Mouse (Mus musculus) CH12.LX (cell line): ENCODE data around the gene Nol9. TPM values are rescaled to one million over a fixed set of nuclear protein-coding genes. Genes with fewer than 3 reads are reported as not detected.
A peak's percentile ranks its signal among the peaks of the same experiment; 100 is the strongest.

ENCODE experiments used
- DNase-seq: peaks from one replicate; pipeline ENCODE4 v3.0.0-alpha.2; 2013; ENCODE audit errors: extremely low read depth
- H3K27ac ChIP-seq: 2 replicates; pipeline ENCODE4 v1.5.1; 2012; ENCODE audit warnings: low read depth, mild to moderate bottlenecking, control low read depth, moderate library complexity; ENCODE audit not compliant: insufficient read depth
- H3K27me3 ChIP-seq: replicated peaks from 2 replicates; pipeline ENCODE3; 2012; ENCODE audit warnings: inconsistent platforms
- H3K36me3 ChIP-seq, 2 experiments: replicated peaks in 1 of 2; 2 replicates each; pipeline versions ENCODE3 to v1.6.1; 2012; ENCODE audit warnings: inconsistent platforms in 1 of 2, low read length in 1 of 2, mild to moderate bottlenecking in 1 of 2, mixed read lengths in 1 of 2, moderate library complexity in 1 of 2; ENCODE audit not compliant: control insufficient read depth in 1 of 2, insufficient read depth in 1 of 2
- H3K4me1 ChIP-seq, 2 experiments: 2 replicates each; pipeline ENCODE4 v1.6.1; 2012; ENCODE audit warnings: inconsistent platforms in 1 of 2, moderate library complexity in 1 of 2; ENCODE audit not compliant: insufficient read depth in 2 of 2, control insufficient read depth in 1 of 2
- H3K4me2 ChIP-seq: 2 replicates; pipeline ENCODE4 v1.6.1; 2012; ENCODE audit warnings: low read depth, mild to moderate bottlenecking, control low read depth; ENCODE audit not compliant: poor library complexity, insufficient read depth, severe bottlenecking
- H3K4me3 ChIP-seq, 3 experiments: fragments of 150-350 bp in 1 of 3; sonication (generic) in 1 of 3; replicated peaks in 1 of 3; 2 replicates each; pipeline versions ENCODE3 to v1.5.1; 2011 to 2012; ENCODE audit warnings: low read depth in 2 of 3, low read length in 2 of 3, mild to moderate bottlenecking in 2 of 3, moderate library complexity in 2 of 3, control low read depth in 1 of 3, improper control_type of control experiment in 1 of 3, inconsistent platforms in 1 of 3, mixed read lengths in 1 of 3; ENCODE audit not compliant: poor library complexity in 1 of 3
- H3K79me2 ChIP-seq: replicated peaks from 2 replicates; pipeline ENCODE4 v1.6.1; 2012; ENCODE audit warnings: mild to moderate bottlenecking, moderate library complexity; ENCODE audit not compliant: control insufficient read depth, poor library complexity, insufficient read depth, severe bottlenecking; ENCODE audit errors: extremely low read depth
- H3K9ac ChIP-seq: 2 replicates; pipeline ENCODE4 v1.6.1; 2012; ENCODE audit warnings: low read depth, mild to moderate bottlenecking, control low read depth, moderate library complexity; ENCODE audit not compliant: insufficient read depth
- H3K9me3 ChIP-seq: replicated peaks from 2 replicates; pipeline ENCODE3; 2012; ENCODE audit warnings: low read length, inconsistent platforms, mixed read lengths
- E2F4 ChIP-seq: IDR thresholded peaks from 2 replicates; pipeline ENCODE4 v1.6.1; 2011; ENCODE audit warnings: low read depth, low read length, improper control_type of control experiment; ENCODE audit not compliant: insufficient replicate concordance
- ELF1 ChIP-seq: IDR thresholded peaks from 2 replicates; pipeline ENCODE4 v1.6.1; 2014; ENCODE audit warnings: low read depth, mild to moderate bottlenecking, inconsistent platforms, low read length, improper control_type of control experiment
- EP300 ChIP-seq: IDR thresholded peaks from 2 replicates; pipeline ENCODE4 v1.6.1; 2011; ENCODE audit warnings: low read length, improper control_type of control experiment
- ETS1 ChIP-seq: conservative IDR thresholded peaks from 2 replicates; pipeline ENCODE4 v1.6.1; 2012; ENCODE audit warnings: low read depth, mild to moderate bottlenecking, inconsistent platforms, low read length, improper control_type of control experiment, moderate library complexity
- GABPA ChIP-seq: IDR thresholded peaks from 2 replicates; pipeline ENCODE4 v1.6.1; 2012; ENCODE audit warnings: low read depth, low read length, improper control_type of control experiment, inconsistent platforms; ENCODE audit not compliant: insufficient replicate concordance
- HCFC1 ChIP-seq: IDR thresholded peaks from 2 replicates; pipeline ENCODE4 v1.6.1; 2012; ENCODE audit warnings: low read depth, mild to moderate bottlenecking, inconsistent platforms, low read length, improper control_type of control experiment
- IRF4 ChIP-seq: IDR thresholded peaks from 2 replicates; pipeline ENCODE4 v1.6.1; 2014; ENCODE audit warnings: low read depth, mild to moderate bottlenecking, inconsistent platforms, low read length, improper control_type of control experiment
- JUN ChIP-seq: IDR thresholded peaks from 2 replicates; pipeline ENCODE4 v1.6.1; 2011; ENCODE audit warnings: low read depth, mild to moderate bottlenecking, low read length, improper control_type of control experiment, moderate library complexity; ENCODE audit not compliant: insufficient read depth
- JUND ChIP-seq: conservative IDR thresholded peaks from 2 replicates; pipeline ENCODE4 v1.6.1; 2011; ENCODE audit warnings: low read depth, low read length, improper control_type of control experiment
- MAFK ChIP-seq: IDR thresholded peaks from 2 replicates; pipeline ENCODE4 v1.6.1; 2011; ENCODE audit warnings: low read length, improper control_type of control experiment; ENCODE audit not compliant: insufficient replicate concordance
- MAX ChIP-seq: IDR thresholded peaks from 2 replicates; pipeline ENCODE4 v1.6.1; 2011; ENCODE audit warnings: low read length, improper control_type of control experiment
- MEF2A ChIP-seq: IDR thresholded peaks from 2 replicates; pipeline ENCODE4 v1.6.1; 2014; ENCODE audit warnings: low read depth, mild to moderate bottlenecking, inconsistent platforms, low read length, improper control_type of control experiment, borderline replicate concordance
- MXI1 ChIP-seq: IDR thresholded peaks from 2 replicates; pipeline ENCODE4 v1.6.1; 2011; ENCODE audit warnings: mild to moderate bottlenecking, low read depth, low read length, improper control_type of control experiment
- NELFE ChIP-seq: IDR thresholded peaks from 2 replicates; pipeline ENCODE4 v1.6.1; 2011; ENCODE audit warnings: low read depth, low read length, improper control_type of control experiment
- NRF1 ChIP-seq: IDR thresholded peaks from 2 replicates; pipeline ENCODE4 v1.6.1; 2014; ENCODE audit warnings: low read depth, mild to moderate bottlenecking, inconsistent platforms, low read length, improper control_type of control experiment, moderate library complexity
- PAX5 ChIP-seq: IDR thresholded peaks from 2 replicates; pipeline ENCODE4 v1.6.1; 2012; ENCODE audit warnings: low read length, inconsistent platforms, mixed read lengths
- RAD21 ChIP-seq: IDR thresholded peaks from 2 replicates; pipeline ENCODE4 v1.6.1; 2011; ENCODE audit warnings: low read depth, mild to moderate bottlenecking, low read length, improper control_type of control experiment, moderate library complexity
- RCOR1 ChIP-seq: conservative IDR thresholded peaks from 2 replicates; pipeline ENCODE4 v1.6.1; 2012; ENCODE audit warnings: low read depth, mild to moderate bottlenecking, inconsistent platforms, low read length, improper control_type of control experiment
- SIN3A ChIP-seq: IDR thresholded peaks from 2 replicates; pipeline ENCODE4 v1.6.1; 2012; ENCODE audit warnings: low read length, improper control_type of control experiment, inconsistent platforms
- TCF12 ChIP-seq: IDR thresholded peaks from 2 replicates; pipeline ENCODE4 v1.6.1; 2014; ENCODE audit warnings: low read depth, mild to moderate bottlenecking, inconsistent platforms, low read length, improper control_type of control experiment
- UBTF ChIP-seq: IDR thresholded peaks from 2 replicates; pipeline ENCODE4 v1.6.1; 2012; ENCODE audit warnings: low read depth, mild to moderate bottlenecking, inconsistent platforms, low read length, improper control_type of control experiment, moderate library complexity
- USF1 ChIP-seq: IDR thresholded peaks from 2 replicates; pipeline ENCODE4 v1.6.1; 2014; ENCODE audit warnings: low read depth, mild to moderate bottlenecking, inconsistent platforms, low read length, improper control_type of control experiment
- ZC3H11A ChIP-seq: IDR thresholded peaks from 2 replicates; pipeline ENCODE4 v1.6.1; 2012; ENCODE audit warnings: low read depth, mild to moderate bottlenecking, inconsistent platforms, low read length, improper control_type of control experiment
- ZKSCAN1 ChIP-seq: IDR thresholded peaks from 2 replicates; pipeline ENCODE4 v1.6.1; 2012; ENCODE audit warnings: low read depth, inconsistent platforms, low read length, improper control_type of control experiment, borderline replicate concordance
- ZNF384 ChIP-seq: IDR thresholded peaks from 2 replicates; pipeline ENCODE4 v1.6.1; 2012; ENCODE audit warnings: low read depth, low read length, improper control_type of control experiment, inconsistent platforms
- dilution Hi-C: fragments of 300-500 bp; cut with MboI; formaldehyde crosslinking; loops from 2 replicates; pipeline ENCODE4 v1.14.3; 2020; ENCODE audit warnings: low sequenced_read_pairs; ENCODE audit not compliant: extremely low pct_unique_long_range_greater_than_20kb, extremely low pct_ligation_motif_present
- in situ Hi-C: fragments of 300-500 bp; cut with MboI; formaldehyde crosslinking; loops from 3 replicates; pipeline ENCODE4 v1.14.3; 2019; ENCODE audit warnings: low sequenced_read_pairs, low pct_ligation_motif_present, low pct_unique_long_range_greater_than_20kb, mixed read lengths
- polyA plus RNA-seq: library from polyadenylated mRNA; unstranded; fragments of >175 nt; gene quantifications from 2 replicates; pipeline ENCODE4 v1.2.1, GENCODE M21; 2012; ENCODE audit warnings: low read depth; ENCODE audit not compliant: insufficient read length
- total RNA-seq, 2 experiments: library from RNA; depleted of rRNA; stranded (reverse); fragments of 300-350 nt in 1 of 2; fragments of >200 nt in 1 of 2; gene quantifications; 2 replicates each; pipeline ENCODE4 v1.2.3; 2012 to 2014

Gene Nol9
- total and polyA plus RNA-seq, 3 experiments: 44.7 to 60.5 (median 44.8) TPM

DNA sequence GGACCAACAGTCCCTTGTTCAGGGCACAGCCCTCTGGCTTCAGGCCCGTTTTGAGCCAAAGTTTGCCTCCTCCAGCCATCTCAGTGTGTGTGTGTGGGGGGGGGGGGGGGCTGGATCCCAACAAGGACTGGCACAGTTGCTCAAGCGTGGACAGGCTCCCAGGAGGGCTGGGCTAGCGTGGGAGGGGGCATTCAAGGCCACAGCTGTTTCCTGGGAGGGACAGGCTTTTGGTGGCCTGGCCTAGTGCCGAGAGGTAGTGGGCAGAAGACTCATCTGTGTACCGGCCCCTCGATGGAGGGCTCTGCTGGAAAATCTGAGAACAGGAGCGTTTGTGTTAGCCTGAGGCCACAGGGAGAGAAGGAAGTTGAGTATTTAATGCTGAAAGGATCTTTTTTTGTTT is 40.8 kb downstream of the Nol9 start:
- dilution Hi-C loops: no loop called here
- H3K27ac ChIP-seq: no peak overlapping the region
- in situ Hi-C loops: loop anchor here (5.0 kb wide), 1 partner anchor 38 kb away; no protein-coding TSS in a partner anchor
- peaks cover 44% of the 10 kb centered on the region for H3K27me3 ChIP-seq
- no peaks in the 10 kb centered on the region for H3K36me3 ChIP-seq
- H3K4me2 ChIP-seq: no peak overlapping the region
- H3K4me3 ChIP-seq: no peak overlapping the region
- no peak for DNase-seq
- peaks cover 7 to 13% of the 10 kb centered on the region in 2 experiments; a peak in 3 of 4 replicates for H3K4me1 ChIP-seq
- TF ChIP-seq RCOR1: no peak
- no peak for TF ChIP-seq JUND
- TF ChIP-seq IRF4: peak; percentile 57
- TF ChIP-seq ETS1: peak; percentile 24; the same call in 1 of the 2 replicates
- TF ChIP-seq EP300: peak; percentile 46
- no peaks in the 10 kb centered on the region for H3K9me3 ChIP-seq
- no peak overlapping the region for H3K9ac ChIP-seq
- H3K79me2 ChIP-seq: no peaks in the 10 kb centered on the region

DNA sequence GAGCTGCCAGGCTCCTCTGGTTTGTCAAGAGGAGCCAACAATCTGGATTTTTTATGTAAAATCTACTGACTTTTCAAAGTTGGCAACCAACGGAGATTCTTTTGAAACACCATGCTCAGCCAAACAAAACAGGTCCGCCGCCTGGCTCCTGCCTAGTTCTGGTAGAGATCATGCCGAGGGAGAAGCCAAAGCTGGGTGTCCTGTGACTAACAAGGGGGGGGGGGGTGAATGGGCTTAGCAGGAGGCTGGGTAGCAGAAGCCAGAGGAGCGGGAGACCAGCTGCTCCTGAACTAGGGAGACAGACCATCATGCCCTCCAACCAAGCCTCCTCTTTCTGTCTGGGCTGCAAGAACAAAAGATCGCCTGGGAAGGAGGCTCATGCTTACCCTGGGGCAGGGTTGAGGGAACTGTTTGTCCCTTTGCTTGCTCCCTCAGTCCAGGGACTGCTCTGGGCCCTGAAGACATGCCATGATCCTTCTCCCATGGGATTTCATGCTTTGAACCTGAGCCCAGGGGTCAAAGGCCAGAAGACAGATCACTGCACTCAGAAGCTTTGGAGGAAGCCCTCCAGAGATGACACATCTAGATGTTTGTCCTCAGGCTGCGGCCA is 44.6 kb downstream of the Nol9 start:
- dilution Hi-C loops (no loop called here), in situ Hi-C loops (no loop called here)
- no peak overlapping the region for H3K4me3 ChIP-seq
- H3K27ac ChIP-seq: no peak overlapping the region
- no peak for DNase-seq
- no peak overlapping the region for H3K4me2 ChIP-seq
- no peak overlapping the region for H3K9ac ChIP-seq
- TF ChIP-seq GABPA (no peak), MAFK (no peak), MAX (no peak), ELF1 (no peak), ZNF384 (no peak), MEF2A (no peak)
- no peaks in the 10 kb centered on the region for H3K36me3 ChIP-seq
- peaks cover 61% of the 10 kb centered on the region for H3K27me3 ChIP-seq
- no peaks in the 10 kb centered on the region for H3K79me2 ChIP-seq
- H3K4me1 ChIP-seq: peaks cover 9 to 10% of the 10 kb centered on the region in 2 experiments; a peak in 2 of 4 replicates
- peaks cover 6% of the 10 kb centered on the region for H3K9me3 ChIP-seq

DNA sequence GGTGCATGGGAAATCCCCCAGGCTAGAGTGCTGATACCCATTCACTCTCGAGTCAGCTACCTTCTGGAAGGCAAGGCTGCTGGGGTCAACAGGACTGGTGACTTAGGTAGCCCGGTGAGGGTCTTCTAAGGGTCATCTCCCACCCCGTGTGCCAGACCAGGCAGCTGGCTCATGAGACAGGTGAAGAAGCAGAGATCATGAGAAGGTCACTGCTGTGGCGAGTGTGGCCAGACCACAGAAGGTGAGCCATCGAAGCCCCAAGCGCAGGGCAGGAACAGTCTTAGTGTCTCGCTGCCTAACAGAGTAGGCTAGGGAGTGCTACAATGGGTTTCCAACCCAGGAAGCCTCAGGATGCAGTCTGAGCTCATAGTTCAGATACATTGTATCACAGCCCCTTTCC is 45.5 kb downstream of the Nol9 start:
- in situ Hi-C loops: no loop called here
- TF ChIP-seq JUND (no peak), NELFE (no peak), SIN3A (no peak), RAD21 (no peak), USF1 (no peak), TCF12 (no peak), PAX5 (no peak), UBTF (no peak), NRF1 (no peak), ZKSCAN1 (no peak), MAFK (no peak), ZC3H11A (no peak), RCOR1 (no peak), JUN (no peak), E2F4 (no peak), MXI1 (no peak), GABPA (no peak), HCFC1 (no peak)
- TF ChIP-seq, all 38 proteins: peak for 0
- dilution Hi-C loops: no loop called here

More for the DNA sequence above, 45.5 kb downstream of the Nol9 start:
- Histone ChIP-seq H3K4me2 (no peak overlapping the region), H3K4me3 (no peak overlapping the region), H3K36me3 (no peaks in the 10 kb centered on the region), H3K9me3 (peaks cover 6% of the 10 kb centered on the region), H3K4me1 (peaks cover 9 to 10% of the 10 kb centered on the region in 2 experiments; a peak in 2 of 4 replicates), H3K27ac (no peak overlapping the region), H3K9ac (no peak overlapping the region), H3K27me3 (peaks cover 70% of the 10 kb centered on the region), H3K79me2 (no peaks in the 10 kb centered on the region)
- DNase-seq: no peak
